ENCODE assay signal across 8 mouse cellular contexts in genomic region chr8:70606780-70607602, GRCm38 (mm10). TPM values are rescaled to one million over a fixed set of nuclear protein-coding genes. Genes with fewer than 3 reads are reported as not detected.
A peak's percentile ranks its signal among the peaks of the same experiment; 100 is the strongest.
DNase-seq lines count a peak whose midpoint lies in the region; ATAC-seq and TF ChIP-seq lines count a peak whose summit lies in the region.

No protein-coding gene starts in this region.

- ATAC-seq in midbrain, embryonic 11.5 days (ENCODE audit: low FRiP score) = no peak
- ATAC-seq in erythroid progenitor cell, adult 5-6 weeks (replicated peaks; ENCODE audit: low FRiP score, poor library complexity, severe bottlenecking) = no peak

- no peaks in the 10 kb centered on the region; the same call in 1 of the 2 replicates for H3K27me3 ChIP-seq in midbrain, embryonic 11.5 days (ENCODE audit: control insufficient read depth, insufficient read depth, low read length)

- no peak for TF ChIP-seq CTCF in cortical plate, adult 2 months (IDR thresholded peaks at IDR 0.05; ENCODE audit: extremely low read depth, insufficient read depth, low read length)

- H3K4me3 ChIP-seq in cortical plate, adult 2 months (ENCODE audit: insufficient read depth, low read length) = peak overlapping the region; percentile 92
- H3K4me3 ChIP-seq in midbrain, embryonic 11.5 days (ENCODE audit: low read depth, low read length) = peak overlapping the region; percentile 79

- H3K36me3 ChIP-seq in midbrain, embryonic 11.5 days (ENCODE audit: control insufficient read depth, insufficient read depth, low read length) = no peaks in the 10 kb centered on the region

- peak overlapping the region; percentile 92 for H3K4me2 ChIP-seq in midbrain, embryonic 11.5 days

- WGBS in midbrain, embryonic 11.5 days = 70% methylated on average over 18 of the region's 18 CpGs

- no peaks in the 10 kb centered on the region for H3K9me3 ChIP-seq in midbrain, embryonic 11.5 days (ENCODE audit: control insufficient read depth, low read length)

- intact Hi-C loops in gastrocnemius, postnatal 14 days (cut with DNase I; ENCODE audit: low total_unique reads) = no loop called here

- no peak overlapping the region for H3K27ac ChIP-seq in cortical plate, adult 2 months (ENCODE audit: insufficient read depth, low read length)
- no peak overlapping the region for H3K27ac ChIP-seq in midbrain, embryonic 11.5 days (ENCODE audit: low read depth, low read length)

- no peak for TF ChIP-seq POLR2A in cortical plate, adult 2 months (IDR thresholded peaks at IDR 0.05; ENCODE audit: extremely low read depth, insufficient read depth, low read length)

- DNase-seq in kidney, adult 11 months = peak; percentile 62
- no peak for DNase-seq in kidney, adult 9 months
- DNase-seq in induced T-regulatory cell, adult 2 months (ENCODE audit: low read depth) = peak; percentile 57
- DNase-seq in midbrain, embryonic 11.5 days (ENCODE audit: low spot score, missing footprints) = no peak
- DNase-seq in gastrocnemius, postnatal 14 days = no peak
- DNase-seq in spleen, adult 12 weeks (ENCODE audit: low spot score) = no peak

- peaks cover 6% of the 10 kb centered on the region for H3K4me1 ChIP-seq in cortical plate, adult 2 months (ENCODE audit: control insufficient read depth, insufficient read depth, low read length)
- peaks cover 43% of the 10 kb centered on the region for H3K4me1 ChIP-seq in midbrain, embryonic 11.5 days (ENCODE audit: control insufficient read depth, insufficient read depth, low read length)

- H3K9ac ChIP-seq in midbrain, embryonic 11.5 days (ENCODE audit: low read length) = peak overlapping the region; percentile 88; the same call in 1 of the 2 replicates

RNA-seq across cellular contexts. Expression of gene Ssbp4, which starts 1.7 kb away (rescaled TPM):
- polyA plus RNA-seq in cortical plate, adult 2 months (2012; rRNA removed) = 241 and 249 TPM in 2 replicates
- 87.8 and 96.9 TPM in 2 replicates for polyA plus RNA-seq in midbrain, embryonic 11.5 days (2014; fragmentation: Nextera tagmentation; extraction: Ambion mirVana)
- 9.0 and 13.0 TPM in 2 replicates for total RNA-seq in erythroid progenitor cell, adult 5-6 weeks (2015; ENCODE audit: low replicate concordance)
- 18.1 and 30.6 TPM in 2 replicates for total RNA-seq in erythroid progenitor cell, adult 5-6 weeks (2017; ENCODE audit: low replicate concordance)
- total RNA-seq in gastrocnemius, postnatal 14 days (2021) = 10 to 100 TPM; 22.9 to 25.7 TPM

RNA-seq across cellular contexts. Expression of gene Lrrc25, which starts 9.0 kb away (rescaled TPM):
- 1.0 and 1.4 TPM in 2 replicates for polyA plus RNA-seq in cortical plate, adult 2 months (2012; rRNA removed)
- 1.2 and 1.3 TPM in 2 replicates for polyA plus RNA-seq in midbrain, embryonic 11.5 days (2014; fragmentation: Nextera tagmentation; extraction: Ambion mirVana)
- 2.5 and 11.7 TPM in 2 replicates for total RNA-seq in erythroid progenitor cell, adult 5-6 weeks (2015; ENCODE audit: low replicate concordance)
- total RNA-seq in erythroid progenitor cell, adult 5-6 weeks (2017; ENCODE audit: low replicate concordance) = 2.3 and 3.5 TPM in 2 replicates
- under 1 TPM; 0.53 to 0.88 TPM for total RNA-seq in gastrocnemius, postnatal 14 days (2021)

RNA-seq across cellular contexts. Expression of gene Isyna1, which starts 12.8 kb away (rescaled TPM):
- polyA plus RNA-seq in cortical plate, adult 2 months (2012; rRNA removed) = 71.1 and 77.2 TPM in 2 replicates
- polyA plus RNA-seq in midbrain, embryonic 11.5 days (2014; fragmentation: Nextera tagmentation; extraction: Ambion mirVana) = 46.1 and 56.0 TPM in 2 replicates
- 5.8 and 15.9 TPM in 2 replicates for total RNA-seq in erythroid progenitor cell, adult 5-6 weeks (2015; ENCODE audit: low replicate concordance)
- total RNA-seq in erythroid progenitor cell, adult 5-6 weeks (2017; ENCODE audit: low replicate concordance) = 2.5 and 8.0 TPM in 2 replicates
- total RNA-seq in gastrocnemius, postnatal 14 days (2021) = 10 to 100 TPM; 18.7 to 24.7 TPM

RNA-seq across cellular contexts. Expression of gene Gdf15, which starts 25.3 kb away (rescaled TPM):
- polyA plus RNA-seq in cortical plate, adult 2 months (2012; rRNA removed) = 0.09 and 0.19 TPM in 2 replicates
- polyA plus RNA-seq in midbrain, embryonic 11.5 days (2014; fragmentation: Nextera tagmentation; extraction: Ambion mirVana) = 0.10 and 0.11 TPM in 2 replicates
- total RNA-seq in erythroid progenitor cell, adult 5-6 weeks (2015; ENCODE audit: low replicate concordance) = not detected in 2 replicates
- not detected in 2 replicates for total RNA-seq in erythroid progenitor cell, adult 5-6 weeks (2017; ENCODE audit: low replicate concordance)
- total RNA-seq in gastrocnemius, postnatal 14 days (2021) = not detected

RNA-seq across cellular contexts. Expression of gene Pgpep1, which starts 53.2 kb away (rescaled TPM):
- 18.1 and 19.7 TPM in 2 replicates for polyA plus RNA-seq in cortical plate, adult 2 months (2012; rRNA removed)
- 103 and 108 TPM in 2 replicates for polyA plus RNA-seq in midbrain, embryonic 11.5 days (2014; fragmentation: Nextera tagmentation; extraction: Ambion mirVana)
- total RNA-seq in erythroid progenitor cell, adult 5-6 weeks (2015; ENCODE audit: low replicate concordance) = 0.36 and 6.3 TPM in 2 replicates
- total RNA-seq in erythroid progenitor cell, adult 5-6 weeks (2017; ENCODE audit: low replicate concordance) = under 0.01 and 3.0 TPM in 2 replicates
- 10 to 100 TPM; 18.2 to 21.6 TPM for total RNA-seq in gastrocnemius, postnatal 14 days (2021)

Comparison
In these comparisons a context has a peak if more than half of its experiments do, and no peak if none do; other contexts are left out.
1. DNase-seq: peak in kidney, adult 11 months (single experiment) and induced T-regulatory cell, adult 2 months (single experiment); none in kidney, adult 9 months (single experiment), midbrain, embryonic 11.5 days (single experiment), gastrocnemius, postnatal 14 days (single experiment) and spleen, adult 12 weeks (single experiment).